Mouse (Mus musculus): ENCODE results near the gene Sf3b4. TPM values are rescaled to one million over a fixed set of nuclear protein-coding genes. Genes with fewer than 3 reads are reported as not detected.

The Sf3b4 gene
- 10 to 100 TPM; 18.4 to 22.5 TPM for total RNA-seq (2021)
- long read RNA-seq, experiment 1, transcript Sf3b4-201 (6 exons, 1,915 nt), result major isoform, 37 of 39 reads
- long read RNA-seq, experiment 1, partial matches to known transcripts, result 1 of 39 reads
- long read RNA-seq, experiment 1, other reads (novel, unspliced or antisense), result 1 of 39 reads
- long read RNA-seq, experiment 2, transcript Sf3b4-201 (6 exons, 1,915 nt), result major isoform, 19 of 24 reads
- long read RNA-seq, experiment 2, partial matches to known transcripts, result 5 of 24 reads
- long read RNA-seq, experiment 2, other reads (novel, unspliced or antisense), result 0 of 24 reads

DNA sequence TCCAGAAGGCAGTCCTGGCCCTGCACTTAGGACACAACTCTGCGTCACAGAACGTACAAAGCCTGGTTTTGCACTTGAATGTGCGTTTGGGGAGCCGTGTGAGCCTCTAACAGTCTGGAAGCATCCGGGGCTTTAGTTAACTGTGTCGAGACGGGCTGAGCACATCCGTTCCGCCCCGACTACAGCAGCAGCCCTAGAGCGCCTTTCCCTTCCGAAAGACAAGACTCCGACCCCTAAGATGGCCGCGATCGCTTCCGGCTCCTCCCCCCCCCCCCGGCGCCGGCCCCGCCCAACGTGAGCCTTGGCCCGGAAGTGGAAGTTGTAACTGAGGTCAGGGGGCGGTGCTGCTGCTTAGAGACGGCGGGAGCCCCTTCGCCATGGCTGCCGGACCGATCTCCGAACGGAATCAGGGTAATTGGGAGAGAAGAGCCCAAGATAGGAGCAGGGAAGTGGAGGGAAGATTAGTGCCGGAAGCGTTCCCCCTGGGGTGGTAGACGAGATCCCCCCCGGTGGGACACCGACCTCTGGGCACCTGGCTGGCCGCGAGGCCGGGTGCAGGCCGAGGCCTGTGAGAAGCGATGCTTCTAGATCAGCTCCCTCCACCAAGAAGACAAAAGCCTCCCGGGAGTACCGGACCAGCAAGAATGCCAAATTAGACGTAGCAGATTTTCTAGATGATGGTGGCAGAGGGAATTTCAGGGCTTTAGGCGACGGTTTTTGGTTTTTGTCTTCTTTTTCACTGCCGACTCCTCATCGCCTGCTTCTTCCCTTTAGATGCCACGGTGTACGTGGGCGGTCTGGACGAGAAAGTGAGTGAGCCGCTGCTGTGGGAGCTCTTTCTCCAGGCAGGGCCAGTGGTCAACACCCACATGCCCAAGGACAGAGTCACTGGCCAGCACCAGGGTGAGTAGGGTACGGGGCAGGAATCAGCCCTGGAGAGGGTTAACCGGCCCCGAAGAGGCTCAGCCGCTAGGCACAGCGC is at the start of gene Sf3b4:
TSS of gene Sf3b4 (plus strand) at position 136 of the 982 bp plus-strand sequence.
- peak; percentile 77 for DNase-seq

DNA sequence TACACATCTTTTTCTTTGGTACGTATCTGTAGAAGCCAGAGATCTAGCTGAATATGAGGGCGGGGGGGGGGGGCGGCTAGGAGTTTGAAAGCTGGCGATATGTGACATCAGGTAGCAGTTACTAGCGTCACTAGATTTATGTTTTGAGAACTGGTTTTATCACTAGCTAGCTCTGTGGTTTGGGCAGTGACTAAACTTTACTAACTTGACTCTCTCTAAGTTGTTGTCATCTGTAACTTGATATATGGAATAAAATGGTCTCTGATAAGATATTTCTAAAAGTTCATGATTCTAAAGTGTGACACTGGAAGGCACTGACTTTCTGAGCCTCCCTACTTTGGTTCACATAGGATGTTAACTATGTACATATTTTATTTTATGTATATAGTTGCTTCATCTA is 47.9 kb upstream of the Sf3b4 start:
- no peak for DNase-seq

DNA sequence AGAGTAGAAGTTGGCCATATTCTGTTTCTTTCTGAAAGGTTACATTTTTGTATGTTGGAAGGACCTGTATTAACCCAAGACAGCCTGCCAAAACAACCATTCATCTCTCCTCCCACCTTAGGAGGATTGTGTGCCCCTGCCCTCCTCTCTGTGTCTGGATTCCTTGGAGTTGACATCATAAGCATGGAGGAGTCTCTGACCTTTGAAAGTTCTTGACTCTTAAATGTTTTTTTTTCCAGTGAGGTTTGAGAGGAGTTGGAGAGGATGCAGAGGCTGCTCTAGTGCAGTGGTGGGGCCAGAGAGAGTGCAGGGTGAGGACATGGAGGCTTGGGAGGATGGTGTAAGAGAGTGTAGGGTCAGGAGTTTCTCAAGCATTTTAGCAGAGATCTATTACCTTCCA is 44.0 kb upstream of the Sf3b4 start:
- no peak for DNase-seq

DNA sequence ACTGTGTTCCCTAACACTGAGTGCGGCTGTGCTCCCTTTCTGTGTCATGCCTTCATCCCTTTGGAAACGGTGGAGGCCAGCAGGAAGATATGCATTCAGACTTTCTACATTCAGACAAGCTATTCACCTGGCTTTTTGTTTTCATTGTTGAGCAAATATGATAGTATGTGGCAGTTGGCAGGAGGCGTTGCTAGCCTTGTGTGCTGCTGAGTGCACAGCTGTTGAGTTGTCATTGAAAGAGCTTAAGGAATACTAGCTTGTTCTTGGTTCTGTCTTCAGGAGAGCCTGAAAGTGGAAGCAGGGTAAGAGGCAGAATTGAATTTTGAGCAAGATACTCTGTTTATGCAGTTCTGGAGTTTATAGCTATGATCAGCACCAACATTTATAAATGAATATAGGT is 39.7 kb upstream of the Sf3b4 start:
- no peak for DNase-seq

DNA sequence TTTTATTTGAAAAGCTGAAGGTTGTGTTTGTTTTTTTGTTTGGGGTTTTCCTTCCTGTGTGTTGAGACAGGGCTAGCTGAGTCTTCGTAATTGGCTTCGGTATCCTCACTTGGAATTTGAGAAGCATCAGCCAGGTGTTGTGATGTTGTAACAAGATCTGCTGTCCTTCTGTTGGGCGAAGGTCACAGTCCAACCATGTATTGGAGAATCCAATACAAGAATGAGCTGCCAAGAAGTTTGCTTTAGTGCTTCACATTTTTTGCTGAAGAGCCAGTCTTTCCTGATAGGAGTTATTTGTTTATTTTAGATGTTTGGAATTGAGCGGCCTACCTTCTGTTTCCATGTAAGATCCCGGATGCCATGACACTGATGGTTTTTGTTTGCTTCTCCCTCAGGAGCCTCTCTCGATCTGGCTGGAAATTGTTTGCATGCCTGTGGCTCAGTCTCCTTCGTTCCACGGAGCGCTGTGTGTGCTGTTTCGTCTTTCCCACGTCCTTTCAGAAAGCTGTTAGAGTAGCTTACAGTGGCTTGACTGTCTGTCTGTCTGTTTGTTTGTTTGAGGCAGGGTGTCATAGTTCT is 38.7 kb upstream of the Sf3b4 start:
- no peak for DNase-seq

DNA sequence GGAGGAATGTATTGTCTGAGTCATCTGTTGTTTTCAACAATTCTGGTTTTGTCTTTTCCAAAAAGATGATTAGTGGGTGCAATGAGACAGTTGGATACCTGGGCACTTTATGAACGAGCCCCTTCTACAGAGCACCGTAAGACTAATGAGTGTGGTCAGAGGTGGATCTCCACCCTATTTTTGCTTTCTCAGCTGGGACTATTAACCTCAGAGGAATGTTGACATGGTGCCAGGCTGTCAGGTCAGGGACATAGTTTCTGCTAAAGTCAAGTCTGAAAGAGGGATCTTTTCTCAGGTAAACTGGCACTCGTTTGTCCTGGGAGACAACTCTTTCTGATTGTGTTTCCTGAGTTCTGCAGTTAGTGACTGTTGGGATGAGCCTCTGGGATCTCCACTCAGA is 37.1 kb upstream of the Sf3b4 start:
- DNase-seq, result no peak

DNA sequence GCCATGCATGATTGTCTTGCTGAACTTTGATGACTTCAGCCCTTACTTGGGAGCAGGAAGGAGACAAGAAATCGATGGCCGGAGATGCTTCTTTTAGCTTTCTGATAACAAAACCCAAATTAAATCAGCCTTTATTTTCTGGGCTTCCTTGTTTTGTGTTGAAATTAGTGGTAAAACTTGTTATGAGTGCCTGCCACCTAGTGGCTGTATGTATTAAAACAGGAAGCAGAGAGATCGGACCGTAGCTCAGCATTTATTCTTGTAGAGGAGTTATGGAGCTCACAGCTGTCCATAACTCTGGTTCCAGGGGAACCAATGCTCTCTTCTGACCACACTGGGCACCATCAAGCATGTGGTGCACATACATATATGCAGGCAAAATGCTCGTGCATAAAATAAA is 24.2 kb upstream of the Sf3b4 start:
- no peak for DNase-seq

DNA sequence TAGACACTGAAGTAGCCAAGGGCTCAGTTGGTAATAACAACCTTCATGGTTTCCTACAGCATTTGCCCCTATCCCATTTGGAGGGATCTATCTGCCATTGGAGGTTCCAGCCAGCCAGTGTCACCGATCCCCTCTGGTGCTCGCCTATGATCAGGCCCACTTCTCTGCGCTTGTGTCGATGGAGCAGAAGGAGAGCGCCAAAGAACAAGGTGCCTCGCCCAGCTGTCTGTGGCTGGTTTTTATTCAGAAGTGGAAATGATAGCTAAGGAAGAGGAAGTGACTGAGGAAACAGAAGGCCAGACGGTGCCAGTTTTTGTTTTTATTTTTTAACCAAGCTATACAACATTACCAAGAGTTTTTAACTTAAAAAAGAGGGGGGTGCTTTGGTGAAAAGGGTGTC is 20.3 kb upstream of the Sf3b4 start:
- DNase-seq, result no peak

DNA sequence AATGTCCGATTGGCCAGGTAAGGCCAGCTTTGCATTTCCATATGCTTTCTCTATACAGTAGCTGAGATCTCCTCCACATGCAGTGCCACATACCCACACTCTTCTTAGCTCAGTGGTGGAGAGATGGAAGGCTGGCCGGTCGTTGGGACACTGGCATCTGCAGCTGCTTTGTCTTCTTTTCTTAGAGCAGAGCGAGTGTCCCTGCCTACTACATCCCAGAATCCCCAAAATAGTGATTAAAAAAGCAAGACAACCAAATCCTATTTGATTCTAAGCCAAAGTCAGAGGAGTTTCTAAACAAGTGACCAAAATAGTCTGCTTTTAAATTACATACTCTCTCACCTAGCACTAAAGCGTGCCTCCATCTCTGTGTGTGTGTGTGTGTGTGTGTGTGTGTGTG is 19.5 kb upstream of the Sf3b4 start:
- DNase-seq, result no peak

DNA sequence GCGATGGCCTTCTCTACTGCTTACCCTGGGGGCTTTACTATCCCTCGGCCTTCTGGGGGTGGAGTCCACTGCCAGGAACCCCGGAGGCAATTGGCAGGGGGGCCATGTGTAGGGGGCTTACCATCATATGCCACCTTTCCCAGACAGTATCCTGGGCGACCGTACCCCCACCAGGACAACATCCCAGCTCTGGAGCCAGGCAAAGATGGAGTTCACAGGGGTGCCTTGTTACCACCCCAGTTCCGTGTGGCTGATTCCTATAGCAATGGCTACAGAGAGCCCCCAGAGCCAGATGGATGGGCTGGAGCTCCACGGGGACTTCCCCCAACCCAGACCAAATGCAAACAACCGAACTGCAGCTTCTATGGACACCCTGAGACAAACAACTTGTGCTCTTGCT is 16.6 kb upstream of the Sf3b4 start:
- DNase-seq, result no peak

DNA sequence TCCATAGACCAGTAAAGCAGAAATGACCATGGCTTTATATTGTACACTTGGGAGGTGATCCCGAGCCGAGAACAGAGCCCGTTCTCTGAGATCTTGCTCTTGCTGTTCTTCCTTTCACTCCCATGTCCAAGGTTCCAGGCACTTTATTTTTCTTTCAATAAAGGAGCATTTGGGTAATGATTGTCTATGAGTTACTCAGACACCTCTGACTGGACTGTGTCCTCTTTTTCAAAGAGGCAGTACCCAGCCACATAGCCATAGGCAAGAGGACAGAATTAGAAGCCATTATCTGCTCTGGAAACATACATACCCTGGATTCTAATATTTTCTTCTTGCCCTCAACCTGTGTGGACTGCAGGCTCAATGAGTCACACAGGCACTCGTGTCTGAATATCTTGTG is 12.3 kb upstream of the Sf3b4 start:
- DNase-seq, result no peak

DNA sequence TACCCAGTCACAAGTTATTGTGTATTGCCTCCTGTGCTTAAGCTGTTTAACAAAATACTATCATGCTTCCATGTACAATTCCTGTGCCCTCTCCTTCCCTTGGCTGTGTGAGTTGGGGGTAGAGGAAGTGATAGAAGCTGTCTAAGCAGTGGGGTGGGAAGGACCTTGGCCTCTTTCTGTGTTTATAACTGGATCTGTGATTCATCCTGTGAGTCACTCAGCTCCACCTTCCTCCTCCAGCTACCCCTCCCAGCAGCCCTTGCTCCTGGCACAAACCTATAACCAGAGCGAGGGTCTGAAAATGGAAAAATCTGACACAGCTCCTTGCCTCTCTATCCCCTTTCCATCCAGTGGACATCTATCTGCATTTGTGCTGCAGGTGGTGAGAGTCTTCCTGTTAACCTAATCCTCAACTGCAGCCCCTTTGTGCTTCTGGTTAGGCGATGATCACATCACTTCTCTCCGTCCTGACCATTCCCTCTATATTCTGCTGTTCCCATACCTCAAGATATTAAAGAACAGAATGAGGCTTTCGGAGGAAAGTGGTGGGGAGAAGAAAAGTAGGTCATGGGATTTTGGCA is 11.8 kb upstream of the Sf3b4 start:
- DNase-seq, result no peak

DNA sequence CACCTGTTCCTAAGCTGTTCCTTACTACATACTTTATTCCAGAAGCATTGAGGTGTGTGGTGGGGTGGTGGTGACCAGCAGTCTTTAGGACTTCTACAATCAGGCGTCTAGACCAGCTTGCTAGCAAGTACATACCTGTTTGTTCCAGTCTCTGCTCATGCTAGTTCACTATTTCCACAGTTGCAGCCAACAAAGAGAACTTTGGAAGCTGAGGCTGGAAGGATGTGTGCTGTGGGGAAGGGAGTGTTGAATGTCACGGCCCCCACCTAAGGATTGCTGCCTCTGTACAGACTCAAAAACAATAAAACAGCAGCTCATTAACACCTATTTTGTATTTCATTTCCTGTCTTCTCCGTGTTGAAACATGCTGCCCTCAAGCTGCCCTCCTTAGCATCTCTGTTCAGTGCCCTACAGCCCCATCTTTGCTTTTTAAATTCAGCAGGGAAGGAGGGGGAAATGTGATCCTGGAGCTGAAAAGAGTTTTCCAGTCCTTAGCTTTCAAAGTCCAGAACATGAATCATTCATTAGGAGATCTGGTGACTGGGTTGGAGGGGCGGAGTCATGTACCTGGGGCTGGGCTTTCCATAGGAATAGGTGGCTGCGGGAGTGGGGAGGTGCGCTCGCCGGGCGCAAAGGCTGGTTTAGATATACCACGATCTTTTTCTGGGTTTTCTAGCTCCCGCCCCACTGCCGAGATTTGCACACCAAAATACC is 11.2 kb upstream of the Sf3b4 start:
- no peak for DNase-seq

DNA sequence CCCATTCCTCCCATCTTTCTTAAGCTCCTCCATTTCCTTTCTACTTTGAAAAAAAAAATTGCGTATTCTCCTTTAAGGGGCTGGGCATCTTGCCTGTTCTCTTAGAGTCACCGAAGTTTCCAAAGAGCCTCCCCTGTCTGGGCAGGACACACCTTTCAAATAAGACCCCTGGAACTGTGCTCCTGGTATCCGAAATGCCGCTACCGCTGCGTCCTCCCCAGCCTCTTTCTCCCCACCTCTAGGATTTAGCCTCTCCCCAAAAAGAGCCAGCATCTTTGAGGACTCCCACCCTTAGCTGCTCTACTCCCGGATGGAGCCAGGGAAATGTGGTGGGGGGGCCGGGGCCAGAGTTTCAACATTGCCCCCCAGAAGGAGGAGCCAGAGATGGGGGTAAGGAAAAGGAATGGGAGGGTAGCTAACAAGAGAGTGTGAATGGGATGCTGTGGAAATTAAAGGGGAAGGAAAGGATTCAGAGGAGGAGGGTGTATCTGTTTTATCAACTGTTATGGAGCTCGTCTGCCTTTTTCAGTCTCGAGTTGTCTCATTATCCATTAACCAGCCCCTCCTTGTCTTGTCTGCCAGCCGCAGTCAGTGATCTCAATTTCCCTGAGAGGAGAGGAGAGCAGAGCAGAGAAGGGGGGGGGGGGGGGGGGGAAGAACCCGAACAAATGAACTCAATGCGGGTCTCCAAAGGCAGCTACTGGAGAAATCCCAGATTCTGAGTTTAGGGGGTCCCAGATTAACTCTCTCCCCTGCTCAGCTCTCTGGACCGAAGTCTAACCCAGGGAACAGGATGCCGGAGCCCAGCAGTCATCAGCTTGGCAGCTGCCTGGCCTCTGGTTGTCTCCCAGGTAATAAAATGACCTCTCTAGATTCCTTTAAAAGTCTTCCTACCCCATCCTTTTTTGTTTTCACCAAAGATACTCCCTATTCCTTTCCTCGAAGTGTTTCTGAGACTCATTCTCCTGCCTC is 10.0 kb upstream of the Sf3b4 start, which contains the start of gene Mtmr11:
TSS of gene Mtmr11 (plus strand) at position 136 of the 972 bp plus-strand sequence.
- no peak for DNase-seq

DNA sequence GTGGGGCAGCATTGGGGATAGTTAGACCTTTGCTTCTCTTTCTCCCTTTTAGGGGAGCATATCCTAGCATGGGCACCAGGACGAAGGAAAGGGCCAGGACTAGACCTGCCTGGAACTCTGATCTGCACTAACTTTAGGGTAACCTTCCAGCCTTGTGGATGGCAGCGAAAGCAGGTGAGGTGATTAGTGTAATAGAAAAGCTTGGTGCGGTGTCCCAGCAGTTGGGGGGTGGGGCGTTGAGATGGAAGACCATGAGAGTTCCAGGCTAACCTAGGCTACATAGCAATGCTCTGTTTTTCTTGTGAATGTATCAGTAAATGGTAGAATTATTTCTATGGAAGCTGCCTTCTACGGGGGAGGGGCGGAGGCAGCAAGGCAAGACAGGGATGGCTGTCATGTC is 9.1 kb upstream of the Sf3b4 start:
- DNase-seq, result no peak

DNA sequence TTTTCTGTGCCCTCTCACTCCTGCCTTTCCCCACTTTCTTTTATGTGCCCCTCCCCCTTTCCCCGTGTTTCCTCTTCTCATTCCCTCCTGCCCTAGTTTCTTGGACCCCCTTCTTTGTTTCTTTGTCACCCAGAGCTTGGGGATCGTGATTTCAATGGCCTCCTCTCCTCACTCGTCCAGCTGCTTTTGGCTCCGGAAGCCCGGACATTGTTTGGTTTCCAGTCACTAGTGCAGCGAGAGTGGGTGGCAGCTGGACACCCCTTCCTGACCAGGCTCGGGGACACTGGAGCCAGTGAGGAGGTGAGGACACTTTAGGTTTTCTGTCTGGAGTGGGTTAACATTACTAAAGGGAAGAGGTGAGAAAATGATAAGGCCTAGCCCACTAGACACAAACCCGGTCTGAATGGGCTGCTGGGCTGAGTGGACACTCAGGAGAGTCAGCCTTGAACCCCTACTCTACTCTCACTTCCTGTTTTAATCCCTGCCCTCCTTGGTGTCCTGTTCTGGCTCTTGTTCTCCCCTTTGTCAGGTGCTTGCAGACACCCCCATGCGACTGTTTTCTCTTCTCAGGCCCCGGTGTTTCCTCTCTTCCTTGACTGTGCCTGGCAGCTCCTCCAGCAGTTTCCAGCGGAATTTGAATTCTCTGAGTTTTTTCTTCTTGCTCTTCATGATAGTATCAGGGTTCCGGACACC is 3.5 kb upstream of the Sf3b4 start:
- DNase-seq, result no peak

DNA sequence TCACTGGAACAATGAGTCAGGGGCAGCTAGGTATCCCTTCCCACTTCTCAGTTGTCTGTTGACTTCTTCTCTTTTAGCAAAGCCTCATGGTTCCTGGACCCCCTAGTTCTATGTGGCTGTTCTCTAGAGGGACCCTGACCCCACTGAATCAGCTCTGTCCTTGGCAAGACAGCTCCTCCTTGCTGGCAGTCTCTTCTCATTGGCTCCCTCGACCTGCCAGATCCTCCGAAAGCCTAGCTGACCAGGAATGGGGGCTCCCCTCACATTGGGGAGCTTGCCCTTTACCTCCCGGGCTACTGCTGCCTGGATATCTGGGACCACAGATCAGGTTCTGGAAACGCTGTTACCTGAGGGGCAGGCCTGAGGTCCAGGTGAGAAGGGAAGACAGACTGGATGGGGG is 1.9 kb upstream of the Sf3b4 start:
- no peak for DNase-seq

DNA sequence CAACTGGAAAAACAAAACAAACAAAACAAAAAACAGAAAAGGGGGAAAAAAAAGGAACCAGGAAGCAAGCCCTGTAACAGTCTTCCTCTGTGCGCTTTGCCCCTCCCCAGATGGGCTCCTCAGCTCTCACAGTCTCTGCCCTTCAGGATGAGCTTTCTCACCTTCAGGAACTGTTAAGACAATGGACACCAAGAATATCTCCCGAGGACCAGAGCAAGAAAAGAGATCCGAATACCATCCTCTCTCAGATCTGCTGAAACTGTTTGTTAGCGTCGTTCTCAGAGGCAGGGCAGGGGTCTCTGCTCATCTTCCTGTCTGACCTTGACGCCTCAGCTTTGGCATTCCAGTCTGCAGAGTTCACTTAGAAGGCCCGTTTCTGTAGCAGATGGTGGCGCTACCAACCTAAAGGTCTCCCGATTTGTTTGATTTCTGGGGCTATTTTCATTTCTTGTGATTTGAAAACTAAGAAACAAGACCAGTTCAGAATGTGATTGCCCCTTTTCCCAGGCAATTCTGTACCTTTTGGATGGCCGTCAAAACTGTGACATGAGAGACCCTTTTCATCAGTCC is 1.1 kb upstream of the Sf3b4 start:
- no peak for DNase-seq

DNA sequence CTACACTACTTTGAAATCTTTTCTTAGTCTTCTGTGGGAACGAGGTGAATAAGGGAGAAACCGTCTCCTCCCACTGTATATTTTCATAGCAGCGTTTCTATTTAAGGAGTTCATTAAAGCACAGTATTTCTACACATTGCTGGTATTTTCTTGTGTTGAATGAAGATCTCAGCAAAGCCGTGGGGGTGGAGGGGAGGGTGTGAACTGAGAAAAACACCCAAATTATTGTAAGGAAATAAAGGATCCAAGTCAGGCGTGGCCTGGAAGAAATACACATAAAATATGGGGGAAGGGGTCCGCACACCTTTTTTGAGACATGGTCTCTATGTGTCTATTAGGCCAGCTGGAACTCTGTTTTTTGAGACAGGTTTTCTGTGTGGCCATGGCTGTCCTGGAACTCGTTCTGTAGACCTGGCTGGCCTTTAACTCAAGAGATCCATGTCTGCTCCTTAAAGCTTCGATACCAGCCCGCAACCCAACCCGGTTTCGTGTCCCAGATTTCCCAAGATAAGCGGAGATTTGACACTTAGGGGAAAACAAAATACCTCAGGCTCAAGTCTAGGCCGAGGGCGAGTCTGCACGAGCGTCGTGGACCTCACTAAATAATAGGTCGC is 442 bp upstream of the Sf3b4 start:
- no peak for DNase-seq
